ENCODE assay signal across 24 mouse cellular contexts in the genomic region with DNA sequence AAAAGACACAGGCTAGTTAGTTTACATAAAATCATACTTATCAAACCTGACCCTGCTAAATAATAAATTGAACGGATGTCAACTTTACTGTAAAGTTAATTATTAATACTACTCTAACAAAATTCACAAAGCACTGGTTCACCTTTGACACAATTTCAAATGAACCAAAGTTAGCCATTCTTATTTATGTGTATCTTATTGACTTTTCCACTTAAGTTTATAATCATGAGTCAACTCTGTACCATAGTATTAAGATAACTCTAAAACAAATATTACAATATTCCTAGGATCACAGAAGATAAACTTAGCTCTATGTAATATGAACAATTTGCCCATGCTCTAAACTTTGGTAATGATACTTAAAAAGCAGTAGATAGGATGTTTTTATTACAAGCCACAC.
"Had no signal": no experiment of that assay in that cellular context is flagged by ENCODE, and none has a peak within 500 bp of the region (broad histone marks: within the 10 kb centered on the region; RNA-seq: fewer than 3 reads in every experiment).

No protein-coding gene starts in this region.

- H3K4me3 ChIP-seq: heart, adult 2 months; heart, embryonic 13.5 days; heart, embryonic 15.5 days; hindbrain, embryonic 10.5 days; hindbrain, embryonic 12.5 days; limb, embryonic 13.5 days; limb, embryonic 15.5 days; liver, embryonic 12.5 days had no signal

- H3K9me3 ChIP-seq: heart, embryonic 13.5 days; heart, embryonic 15.5 days; hindbrain, embryonic 10.5 days; hindbrain, embryonic 12.5 days; limb, embryonic 13.5 days; limb, embryonic 15.5 days; liver, embryonic 12.5 days had no signal

- DNase-seq: gastrocnemius, postnatal 14 days; gastrocnemius, postnatal 36 days; heart, adult 11 months; heart, adult 2 months; heart, postnatal 4 days; kidney, adult 11 months; kidney, adult 2 months; kidney, postnatal 14 days; kidney, postnatal 36 days; layer of hippocampus, adult 9-11 months; layer of hippocampus, postnatal 36 days; left cerebral cortex, postnatal 4 days had no signal

- H3K27ac ChIP-seq: heart, adult 2 months; heart, embryonic 13.5 days; heart, embryonic 15.5 days; hindbrain, embryonic 10.5 days; hindbrain, embryonic 12.5 days; hindbrain, embryonic 14.5 days; limb, embryonic 13.5 days; limb, embryonic 15.5 days; liver, embryonic 12.5 days had no signal

- H3K27me3 ChIP-seq: heart, embryonic 13.5 days; heart, embryonic 15.5 days; hindbrain, embryonic 12.5 days; limb, embryonic 13.5 days; limb, embryonic 15.5 days; liver, embryonic 12.5 days had no signal

- ATAC-seq: forebrain, embryonic 16.5 days; hindbrain, embryonic 16.5 days; inflammation-experienced regulatory T-cells, adult 6 months; liver, embryonic 12.5 days had no signal

- H3K4me2 ChIP-seq: heart, embryonic 11.5 days; heart, embryonic 13.5 days; heart, embryonic 15.5 days; hindbrain, embryonic 12.5 days; hindbrain, embryonic 14.5 days; limb, embryonic 13.5 days; limb, embryonic 15.5 days; liver, embryonic 12.5 days had no signal

- H3K9ac ChIP-seq: heart, embryonic 13.5 days; heart, embryonic 15.5 days; hindbrain, embryonic 12.5 days; hindbrain, embryonic 14.5 days; limb, embryonic 13.5 days; limb, embryonic 15.5 days; liver, embryonic 12.5 days had no signal

- H3K4me1 ChIP-seq: heart, embryonic 13.5 days; heart, embryonic 15.5 days; limb, embryonic 15.5 days had no signal
